Mouse (Mus musculus) heart, adult 2 months (tissue): Measurements from ENCODE around the gene Slc48a1.

Experiments used
- CTCF ChIP-seq: fragments of 200-600 bp; IDR thresholded peaks from 2 replicates; pipeline ENCODE4 v1.8.1; 2022; ENCODE audit warnings: antibody characterized with exemption, mild to moderate bottlenecking, moderate library complexity
- EP300 ChIP-seq: fragments of 200-500 bp; IDR thresholded peaks from 2 replicates; pipeline ENCODE4 v1.6.1; 2011; ENCODE audit warnings: low read depth, low read length, control low read depth; ENCODE audit not compliant: insufficient read depth

DNA sequence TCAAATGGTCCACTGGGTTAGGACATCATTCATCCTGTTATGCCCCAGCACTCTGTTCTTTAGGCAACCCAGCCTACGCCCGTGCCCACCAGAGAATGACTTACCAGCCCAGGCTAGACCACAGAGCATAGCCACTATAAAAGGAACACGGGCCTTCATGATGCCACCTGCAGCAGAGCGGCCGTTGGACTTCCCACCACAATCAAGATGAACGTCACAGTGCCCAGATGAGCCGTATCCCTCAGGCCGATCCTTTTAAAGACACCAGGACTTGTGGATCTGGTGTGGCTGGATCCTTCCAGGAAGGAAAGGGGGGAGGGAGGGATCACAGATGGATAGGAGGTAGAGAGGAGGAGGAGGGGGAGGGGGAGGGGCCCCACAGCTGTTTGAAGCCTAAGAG, 47.2 kb upstream of the Slc48a1 start, which contains the start of gene Endou:
- TF ChIP-seq CTCF (no peak), EP300 (no peak)
